Mouse (Mus musculus) Muller cell, postnatal 12 days (primary cell): ENCODE results near the gene Cpsf3.

Experiments
- DNase-seq: peaks from one replicate; pipeline ENCODE4 v3.0.0-alpha.2; 2015; ENCODE audit errors: inconsistent ontology term

The Cpsf3 gene

GRCm38 (mm10) chr12:21333766-21334165 lies 48.6 kb downstream of the Cpsf3 start:
- DNase-seq: no peak

- DNase-seq: no peak
These were observed 50.7 kb downstream of the Cpsf3 start for GRCm38 (mm10) chr12:21335869-21336268.

GRCm38 (mm10) chr12:21337171-21337570 lies 52.0 kb downstream of the Cpsf3 start:
- no peak for DNase-seq

- DNase-seq: no peak
These were observed 55.5 kb downstream of the Cpsf3 start for GRCm38 (mm10) chr12:21340674-21341073.

- DNase-seq: no peak
These were observed 61.8 kb downstream of the Cpsf3 start for GRCm38 (mm10) chr12:21346972-21347371.

- no peak for DNase-seq
These were observed 65.1 kb downstream of the Cpsf3 start for GRCm38 (mm10) chr12:21350113-21350876.

GRCm38 (mm10) chr12:21353681-21354080 lies 68.5 kb downstream of the Cpsf3 start:
- no peak for DNase-seq

GRCm38 (mm10) chr12:21362686-21363085 lies 77.5 kb downstream of the Cpsf3 start:
- DNase-seq: no peak

- DNase-seq: no peak
These were observed 78.0 kb downstream of the Cpsf3 start for GRCm38 (mm10) chr12:21363195-21363594.
